Mouse (Mus musculus): Measurements from ENCODE around the gene Adap1. TPM values are rescaled to one million over a fixed set of nuclear protein-coding genes. Genes with fewer than 3 reads are reported as not detected.

Adap1 gene
- polyA plus RNA-seq, 1 experiment from 2014 or later = 2.4 TPM

DNA sequence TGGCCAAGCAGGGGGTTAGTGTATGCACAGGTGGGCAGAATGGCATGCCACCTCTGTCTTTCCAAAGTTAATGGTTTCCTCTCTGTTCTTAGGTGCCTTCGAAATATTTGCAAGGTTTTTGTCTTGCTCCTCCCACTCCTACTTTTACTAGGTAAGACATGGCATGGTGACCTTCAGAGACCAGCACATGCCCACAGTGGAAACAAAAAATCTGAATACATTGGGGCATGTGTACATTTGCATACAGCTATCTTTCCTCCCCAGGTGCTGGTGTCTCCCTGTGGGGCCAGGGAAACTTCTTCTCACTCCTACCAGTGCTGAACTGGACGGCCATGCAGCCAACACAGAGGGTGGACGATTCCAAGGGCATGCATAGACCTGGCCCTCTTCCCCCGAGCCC lies 91.0 kb downstream of the Adap1 start:
- H3K9me3 ChIP-seq = no peaks in the 10 kb centered on the region
- H3K4me3 ChIP-seq = no peak overlapping the region
- H3K4me2 ChIP-seq (replicated peaks) = no peak overlapping the region
- H3K27ac ChIP-seq = no peak overlapping the region
- H3K4me1 ChIP-seq = no peaks in the 10 kb centered on the region
- no peaks in the 10 kb centered on the region for H3K27me3 ChIP-seq
- 88% methylated on average over 4 of the region's 4 CpGs for WGBS
- peaks cover 87% of the 10 kb centered on the region for H3K36me3 ChIP-seq
- no peak for ATAC-seq (ENCODE audit: insufficient number of reproducible peaks, insufficient read depth, low FRiP score, low TSS enrichment)
- no peak overlapping the region for H3K9ac ChIP-seq

DNA sequence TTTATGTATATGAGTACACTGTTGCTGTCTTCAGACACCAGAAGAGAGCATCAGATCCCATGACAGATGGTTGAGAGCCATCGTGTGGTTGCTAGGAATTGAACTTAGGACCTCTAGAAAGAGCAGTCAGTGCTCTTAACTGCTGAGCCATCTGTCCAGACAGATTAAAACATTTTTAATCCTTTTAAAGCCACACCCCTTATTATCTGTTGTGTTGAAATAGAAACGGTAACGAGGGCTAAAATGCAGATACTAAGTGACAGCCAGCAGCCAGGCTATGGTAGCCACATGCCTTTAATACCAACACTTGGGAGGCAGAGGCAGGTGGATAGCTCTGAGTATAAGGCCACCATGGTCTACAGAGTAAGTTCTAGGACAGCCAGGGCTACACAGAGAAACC lies 93.3 kb downstream of the Adap1 start:
- Histone ChIP-seq H3K36me3 (peaks cover 87% of the 10 kb centered on the region), H3K9ac (no peak overlapping the region), H3K9me3 (no peaks in the 10 kb centered on the region), H3K4me1 (no peaks in the 10 kb centered on the region), H3K27me3 (no peaks in the 10 kb centered on the region), H3K4me3 (no peak overlapping the region), H3K4me2 (replicated peaks) (no peak overlapping the region), H3K27ac (no peak overlapping the region)
- no peak for ATAC-seq (ENCODE audit: insufficient number of reproducible peaks, insufficient read depth, low FRiP score, low TSS enrichment)
- WGBS = 92% methylated on average over 3 of the region's 3 CpGs

DNA sequence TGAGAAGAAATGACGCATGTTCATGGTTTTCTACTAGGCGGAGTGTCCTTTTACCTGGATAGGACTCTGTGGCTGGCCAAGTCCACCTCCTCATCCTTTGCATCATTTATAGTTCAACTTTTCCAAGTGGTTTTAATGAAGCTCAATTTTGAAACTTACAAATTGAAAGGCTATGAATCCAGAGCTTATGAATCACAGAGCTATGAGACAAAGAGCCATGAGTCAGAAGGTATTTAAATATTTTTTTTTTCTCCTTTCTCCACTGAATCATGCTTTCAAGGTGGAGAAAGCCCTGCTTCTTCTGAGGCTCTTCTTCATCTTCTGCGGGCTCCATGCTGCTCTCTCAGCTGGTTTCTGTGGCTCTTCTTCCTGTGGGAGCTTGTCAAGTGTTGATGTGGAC lies 95.7 kb downstream of the Adap1 start:
- H3K4me2 ChIP-seq (replicated peaks) = no peak overlapping the region
- H3K9ac ChIP-seq = no peak overlapping the region
- H3K27ac ChIP-seq = no peak overlapping the region
- no peaks in the 10 kb centered on the region for H3K27me3 ChIP-seq
- H3K36me3 ChIP-seq = peaks cover 86% of the 10 kb centered on the region
- WGBS = 93% methylated on average over 3 of the region's 3 CpGs
- H3K4me1 ChIP-seq = no peaks in the 10 kb centered on the region
- H3K9me3 ChIP-seq = no peaks in the 10 kb centered on the region
- no peak overlapping the region for H3K4me3 ChIP-seq
- ATAC-seq (ENCODE audit: insufficient number of reproducible peaks, insufficient read depth, low FRiP score, low TSS enrichment) = no peak

DNA sequence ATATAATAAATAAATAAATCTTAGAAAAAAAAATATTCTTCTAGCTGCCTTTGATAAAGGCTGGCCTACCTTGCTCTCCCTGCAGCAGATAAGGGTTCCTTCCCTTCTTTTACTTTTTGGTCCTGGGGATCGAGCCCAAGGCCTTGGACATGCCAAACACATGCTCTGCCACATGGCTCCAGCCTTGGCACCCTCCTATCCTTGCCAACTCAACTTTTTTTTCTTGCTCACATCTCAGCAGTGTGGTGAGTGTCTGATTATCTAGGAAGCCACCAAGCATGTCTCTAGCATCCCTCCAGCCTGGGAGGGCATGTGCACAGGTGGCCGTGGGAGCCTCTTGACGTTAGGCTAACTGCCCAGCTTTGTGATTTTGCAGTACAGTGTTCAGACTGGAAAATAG lies 97.1 kb downstream of the Adap1 start:
- Histone ChIP-seq H3K9me3 (no peaks in the 10 kb centered on the region), H3K4me2 (replicated peaks) (no peak overlapping the region), H3K27me3 (no peaks in the 10 kb centered on the region), H3K36me3 (peaks cover 85% of the 10 kb centered on the region), H3K9ac (no peak overlapping the region), H3K4me1 (no peaks in the 10 kb centered on the region), H3K4me3 (no peak overlapping the region), H3K27ac (no peak overlapping the region)
- 97% methylated on average over 3 of the region's 3 CpGs for WGBS
- no peak for ATAC-seq (ENCODE audit: insufficient number of reproducible peaks, insufficient read depth, low FRiP score, low TSS enrichment)

DNA sequence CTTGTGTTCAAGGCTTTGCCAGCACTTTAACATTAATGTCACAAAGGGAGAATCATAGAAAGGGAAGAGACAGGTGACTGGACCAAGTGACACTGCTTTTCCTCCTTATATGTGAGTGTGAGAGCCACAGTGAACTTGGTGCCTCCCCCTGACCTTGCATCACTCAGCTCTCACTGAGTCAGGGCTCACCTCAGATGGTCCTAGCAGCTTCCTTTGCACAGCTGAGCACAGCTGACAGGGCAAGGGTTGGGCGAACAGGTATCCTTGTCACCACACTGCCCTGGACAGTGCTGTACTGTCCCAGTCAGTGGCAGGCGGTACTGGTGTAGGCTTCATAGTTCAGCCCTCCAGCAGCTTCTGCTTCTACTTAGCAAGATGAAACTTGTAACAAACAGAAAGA lies 97.8 kb downstream of the Adap1 start:
- ATAC-seq (ENCODE audit: insufficient number of reproducible peaks, insufficient read depth, low FRiP score, low TSS enrichment) = no peak
- no peaks in the 10 kb centered on the region for H3K4me1 ChIP-seq
- WGBS = 86% methylated on average over 2 of the region's 2 CpGs

DNA sequence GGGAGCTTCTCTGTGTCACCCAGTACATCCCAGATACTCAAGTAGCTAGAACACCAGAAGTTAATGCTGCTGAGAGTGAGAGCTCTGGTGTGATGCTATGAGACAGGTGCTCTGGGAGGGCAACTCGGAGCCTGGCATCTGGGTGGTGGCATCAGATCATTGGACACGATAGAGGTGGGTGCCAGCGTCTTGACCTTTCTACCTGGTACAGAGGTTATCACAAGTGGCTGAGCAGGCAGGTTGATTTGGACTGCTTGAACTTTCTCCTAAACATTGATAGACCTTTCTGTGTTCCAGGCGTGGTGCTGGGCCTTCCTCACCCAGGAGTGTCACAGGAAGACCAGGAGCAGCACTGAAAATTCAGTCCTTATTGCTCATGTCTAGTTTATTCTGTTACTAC lies 98.2 kb downstream of the Adap1 start:
- Histone ChIP-seq H3K36me3 (peaks cover 82% of the 10 kb centered on the region), H3K9ac (no peak overlapping the region), H3K4me1 (no peaks in the 10 kb centered on the region), H3K4me2 (replicated peaks) (no peak overlapping the region), H3K9me3 (no peaks in the 10 kb centered on the region), H3K4me3 (no peak overlapping the region), H3K27me3 (no peaks in the 10 kb centered on the region), H3K27ac (no peak overlapping the region)
- 93% methylated on average over 4 of the region's 4 CpGs for WGBS
- ATAC-seq (ENCODE audit: insufficient number of reproducible peaks, insufficient read depth, low FRiP score, low TSS enrichment) = no peak

More for the DNA sequence above, 97.8 kb downstream of the Adap1 start:
- peaks cover 84% of the 10 kb centered on the region for H3K36me3 ChIP-seq
- no peak overlapping the region for H3K4me3 ChIP-seq
- H3K9ac ChIP-seq = no peak overlapping the region
- no peaks in the 10 kb centered on the region for H3K9me3 ChIP-seq
- no peak overlapping the region for H3K4me2 ChIP-seq (replicated peaks)
- H3K27me3 ChIP-seq = no peaks in the 10 kb centered on the region
- no peak overlapping the region for H3K27ac ChIP-seq

DNA sequence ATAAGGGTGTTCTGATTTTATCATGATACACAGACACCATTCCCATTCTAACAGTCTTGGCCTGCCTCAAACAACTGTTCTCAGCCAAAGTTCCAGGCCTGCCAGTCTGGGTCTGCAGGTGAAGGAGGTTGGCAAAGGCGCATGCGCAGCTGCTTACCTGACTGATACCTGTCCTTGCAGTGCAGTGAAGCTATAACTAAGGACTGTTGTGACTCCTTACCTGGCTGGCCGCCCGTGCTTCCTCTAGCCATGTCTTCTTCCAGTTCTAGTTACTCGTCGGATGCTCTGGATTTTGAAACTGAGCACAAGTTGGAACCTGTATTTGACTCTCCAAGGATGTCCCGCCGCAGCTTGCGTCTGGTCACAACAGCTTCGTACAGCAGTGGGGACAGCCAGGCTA lies 102.1 kb downstream of the Adap1 start:
- 88% methylated on average over 10 of the region's 10 CpGs for WGBS

More for the DNA sequence above, 102.1 kb downstream of the Adap1 start:
- peaks cover 70% of the 10 kb centered on the region for H3K36me3 ChIP-seq
- ATAC-seq (ENCODE audit: insufficient number of reproducible peaks, insufficient read depth, low FRiP score, low TSS enrichment) = no peak
- no peaks in the 10 kb centered on the region for H3K4me1 ChIP-seq
- no peak overlapping the region for H3K27ac ChIP-seq
- H3K9me3 ChIP-seq = no peaks in the 10 kb centered on the region
- no peak overlapping the region for H3K4me3 ChIP-seq
- no peak overlapping the region for H3K4me2 ChIP-seq (replicated peaks)
- no peaks in the 10 kb centered on the region for H3K27me3 ChIP-seq
- no peak overlapping the region for H3K9ac ChIP-seq

MicroRNA genes within 50 kb of the gene (microRNA counts, 519-probe panel; counts per million panel counts)
- microRNA mmu-miR-339-3p (460 counts per million, percentile 65 among the panel's probes with 10 or more counts), microRNA mmu-miR-339-5p (460 counts per million, percentile 65 among the panel's probes with 10 or more counts)

Small RNA genes lying within 50 kb of the gene (microRNA-seq; reads per million reads assigned to microRNA genes)
- gene Mir339 = 507 reads per million, percentile 69 among the genes with 10 or more reads in this experiment

Other genes starting within 250 kb of the Adap1 start
- 26.2 and 28.5 TPM in 2 replicates for gene Prkar1b, start 175.6 kb downstream of the Adap1 start, polyA plus RNA-seq (2016; fragmentation: Nextera tagmentation; extraction: Ambion mirVana)
- gene Dnaaf5, start 175.4 kb downstream of the Adap1 start, polyA plus RNA-seq (2016; fragmentation: Nextera tagmentation; extraction: Ambion mirVana) = 6.0 TPM in 2 replicates
- 49.3 and 53.0 TPM in 2 replicates for gene Sun1, start 125.0 kb downstream of the Adap1 start, polyA plus RNA-seq (2016; fragmentation: Nextera tagmentation; extraction: Ambion mirVana)
- 157 and 164 TPM in 2 replicates for gene Get4, start 73.3 kb downstream of the Adap1 start, polyA plus RNA-seq (2016; fragmentation: Nextera tagmentation; extraction: Ambion mirVana)
- 110 and 112 TPM in 2 replicates for gene Cox19, start 25.8 kb upstream of the Adap1 start, polyA plus RNA-seq (2016; fragmentation: Nextera tagmentation; extraction: Ambion mirVana)
- 2.6 and 4.1 TPM in 2 replicates for gene Cyp2w1, start 27.0 kb upstream of the Adap1 start, polyA plus RNA-seq (2016; fragmentation: Nextera tagmentation; extraction: Ambion mirVana)
- gene Gpr146, start 52.1 kb upstream of the Adap1 start, polyA plus RNA-seq (2016; fragmentation: Nextera tagmentation; extraction: Ambion mirVana) = 1.7 and 1.9 TPM in 2 replicates
- 0.77 and 1.2 TPM in 2 replicates for gene C130050O18Rik, start 79.7 kb upstream of the Adap1 start, polyA plus RNA-seq (2016; fragmentation: Nextera tagmentation; extraction: Ambion mirVana)
- 1.6 and 1.8 TPM in 2 replicates for gene Gper1, start 97.5 kb upstream of the Adap1 start, polyA plus RNA-seq (2016; fragmentation: Nextera tagmentation; extraction: Ambion mirVana)
- 32.6 and 33.5 TPM in 2 replicates for gene 3110082I17Rik, start 134.9 kb upstream of the Adap1 start, polyA plus RNA-seq (2016; fragmentation: Nextera tagmentation; extraction: Ambion mirVana)
- 9.6 and 9.9 TPM in 2 replicates for gene Zfand2a, start 158.9 kb upstream of the Adap1 start, polyA plus RNA-seq (2016; fragmentation: Nextera tagmentation; extraction: Ambion mirVana)
- gene Uncx, start 217.9 kb upstream of the Adap1 start, polyA plus RNA-seq (2016; fragmentation: Nextera tagmentation; extraction: Ambion mirVana) = 5.0 and 6.4 TPM in 2 replicates